Mouse (Mus musculus): ENCODE data around the gene Wdr66.

Gene Wdr66

DNA sequence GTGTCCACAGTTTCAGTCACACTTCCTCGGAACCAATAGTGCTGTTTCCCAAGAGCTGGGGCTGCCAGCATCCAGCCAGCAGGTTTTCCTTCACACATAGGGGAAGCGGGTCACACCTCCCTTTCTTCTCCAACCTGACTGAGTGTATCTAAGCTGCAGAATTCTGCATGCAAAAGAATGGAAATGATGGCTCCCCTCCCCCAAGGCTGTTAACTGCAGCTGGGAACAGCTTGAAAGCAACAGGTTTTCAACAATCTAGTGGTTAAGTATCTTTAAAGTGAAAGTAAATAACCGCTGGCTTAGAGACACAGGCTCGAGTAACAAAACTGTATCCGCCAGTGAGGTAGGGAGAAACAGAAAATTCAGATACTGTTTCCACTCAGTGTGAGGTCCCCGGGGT is 66.1 kb downstream of the Wdr66 start:
- DNase-seq: no peak

GRCm38 (mm10) chr5:123320136-123320535 is 68.2 kb downstream of the Wdr66 start:
- no peak for DNase-seq

DNA sequence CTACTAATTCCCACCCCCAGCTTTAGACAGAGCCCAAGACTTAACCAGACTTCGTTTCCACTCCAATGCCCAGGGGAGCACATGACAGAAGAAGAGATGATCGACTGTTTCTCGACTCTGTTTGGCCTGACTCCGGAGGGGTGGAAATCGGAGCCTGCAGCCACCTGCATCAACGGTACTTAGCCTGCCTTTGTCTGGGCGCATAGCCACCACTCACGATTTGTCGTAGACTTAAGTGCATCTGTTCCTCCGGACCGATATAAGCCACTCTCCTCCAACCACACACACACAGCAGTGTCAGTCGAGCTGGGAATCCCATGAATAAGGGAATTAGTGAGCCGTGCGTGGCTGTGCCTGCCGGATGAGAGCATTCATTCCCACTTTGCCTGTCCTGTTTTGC is 72.3 kb downstream of the Wdr66 start:
- no peak for DNase-seq

DNA sequence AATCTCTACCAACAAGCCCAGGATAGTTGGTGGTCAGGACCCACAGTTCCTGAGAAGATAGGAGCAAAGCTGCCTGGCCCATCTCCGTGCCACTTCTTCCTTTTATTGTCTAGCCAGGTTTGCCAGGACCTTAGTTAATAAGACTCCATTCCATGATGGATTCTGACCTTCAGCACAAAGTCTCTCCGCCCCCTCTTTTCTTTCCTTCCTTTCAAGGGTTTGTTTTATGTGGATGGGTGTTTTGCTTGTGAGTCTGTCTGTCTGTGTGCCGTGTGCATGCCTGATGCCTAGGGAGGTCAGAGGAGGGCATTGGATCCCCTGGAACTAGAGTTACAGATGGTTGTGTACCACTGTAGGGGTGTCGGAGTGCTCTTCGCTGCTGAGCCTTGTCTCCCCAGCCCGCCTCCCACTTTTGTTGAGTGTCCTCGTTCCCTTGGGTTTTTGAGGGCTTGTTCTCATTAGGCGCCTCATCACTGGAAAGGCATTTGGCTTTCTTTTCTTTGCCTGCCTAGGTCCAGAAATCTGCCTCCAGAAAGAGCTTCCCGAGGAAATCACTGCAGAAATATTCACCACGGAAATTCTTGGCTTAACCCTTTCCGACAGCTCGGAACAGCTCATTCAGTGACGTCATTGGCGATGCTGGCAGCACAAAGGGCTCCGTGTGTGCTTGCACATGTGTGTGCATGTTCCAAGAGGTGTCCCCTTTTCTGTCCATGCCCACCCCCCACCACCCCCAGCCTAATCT is 74.3 kb downstream of the Wdr66 start:
- DNase-seq: peak; percentile 43

GRCm38 (mm10) chr5:123326751-123327148 is 74.8 kb downstream of the Wdr66 start:
- DNase-seq: peak; percentile 82

DNA sequence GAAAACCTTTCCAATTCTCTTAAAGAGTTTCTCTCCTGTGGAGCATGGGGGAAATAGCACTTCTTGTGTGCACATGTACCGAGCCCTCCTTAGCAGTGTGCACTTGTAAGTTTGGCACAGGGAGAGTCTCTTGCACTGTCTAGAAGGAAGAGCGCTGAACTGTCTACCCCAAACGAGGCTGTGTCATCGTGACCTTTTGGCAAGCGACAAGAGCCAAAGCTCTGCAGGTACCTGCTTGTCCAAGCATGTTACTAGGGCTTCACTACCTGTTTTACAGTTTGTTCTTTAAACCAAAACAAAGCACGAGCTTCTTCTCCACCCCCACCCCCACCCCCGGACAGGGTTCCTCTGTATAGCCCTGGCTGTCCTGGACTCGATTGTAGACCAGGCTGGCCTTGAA is 75.8 kb downstream of the Wdr66 start:
- DNase-seq: no peak

DNA sequence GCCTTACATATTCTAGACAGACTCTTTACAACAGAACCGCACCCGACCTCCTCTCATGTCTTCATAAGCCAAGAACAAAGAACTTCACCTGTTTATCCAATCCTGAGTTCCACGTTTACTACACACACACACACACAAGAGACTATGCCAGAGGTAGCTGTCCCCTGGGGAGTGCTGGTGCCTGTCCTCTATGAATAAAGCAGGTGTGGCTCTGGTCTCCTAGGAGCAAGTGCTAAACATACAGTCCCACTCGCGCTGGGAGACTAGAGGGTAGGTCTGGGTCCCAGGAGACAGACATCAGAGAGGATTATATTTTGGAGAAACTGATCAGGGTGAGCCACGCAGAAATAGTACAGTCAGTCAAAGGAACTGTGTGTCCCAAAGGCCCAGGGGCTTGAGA is 81.7 kb downstream of the Wdr66 start:
- no peak for DNase-seq

DNA sequence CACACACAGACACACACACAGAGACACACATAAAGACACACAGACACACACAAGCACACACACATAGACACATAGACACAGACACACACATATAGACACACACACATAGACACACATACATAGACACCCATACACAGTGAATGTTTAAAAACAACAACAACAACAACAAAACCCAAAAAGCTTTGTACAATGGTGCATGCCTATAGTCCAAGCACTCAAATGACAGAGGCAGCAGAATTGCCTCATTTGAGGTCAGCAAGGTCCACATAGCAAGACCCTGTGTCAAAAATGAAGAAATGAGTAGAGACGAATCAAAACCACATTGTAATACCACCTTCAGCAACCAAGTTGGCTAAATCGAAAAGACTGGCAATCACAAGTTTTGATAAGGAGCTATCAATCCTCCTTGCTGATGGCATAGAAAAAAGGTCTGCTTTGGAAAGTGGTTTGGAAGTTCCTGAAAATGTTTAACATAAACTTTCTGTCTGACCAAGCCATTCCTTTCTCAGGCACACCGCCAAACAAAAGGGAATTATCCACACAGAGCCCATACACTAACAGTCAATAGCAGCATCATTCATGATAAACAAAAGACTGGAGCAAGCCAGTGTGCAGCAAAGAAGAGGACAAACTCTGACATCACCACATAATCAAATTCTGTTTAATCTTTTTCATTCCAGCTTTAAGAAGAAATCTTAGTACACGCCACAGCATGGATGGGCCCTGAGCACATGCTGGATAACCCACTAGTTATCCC is 84.5 kb downstream of the Wdr66 start:
- DNase-seq: no peak

DNA sequence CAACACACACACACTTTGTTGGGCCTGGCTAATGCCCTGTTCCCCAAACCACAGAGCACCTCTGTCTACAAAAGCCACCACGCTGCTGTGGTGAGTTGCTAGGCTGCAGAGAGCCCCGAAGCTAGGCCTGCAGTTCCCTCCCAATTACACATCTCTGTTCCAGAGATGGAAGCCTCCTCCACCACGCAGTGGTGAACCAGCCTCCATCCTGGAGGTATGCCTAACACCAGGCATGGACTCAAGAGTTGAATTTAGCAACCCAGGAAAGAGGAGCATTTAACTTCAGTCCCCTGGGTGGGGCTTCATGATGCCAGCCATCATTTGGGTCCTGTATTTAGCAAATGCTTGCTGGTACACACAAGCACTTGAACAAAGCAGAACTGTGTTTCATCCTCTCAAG is 86.6 kb downstream of the Wdr66 start:
- peak; percentile 51 for DNase-seq

GRCm38 (mm10) chr5:123343707-123344627 is 92.1 kb downstream of the Wdr66 start, which contains the start of gene Bcl7a:
TSS of gene Bcl7a (plus strand) at chr5:123343834.
- peak; percentile 93 for DNase-seq

DNA sequence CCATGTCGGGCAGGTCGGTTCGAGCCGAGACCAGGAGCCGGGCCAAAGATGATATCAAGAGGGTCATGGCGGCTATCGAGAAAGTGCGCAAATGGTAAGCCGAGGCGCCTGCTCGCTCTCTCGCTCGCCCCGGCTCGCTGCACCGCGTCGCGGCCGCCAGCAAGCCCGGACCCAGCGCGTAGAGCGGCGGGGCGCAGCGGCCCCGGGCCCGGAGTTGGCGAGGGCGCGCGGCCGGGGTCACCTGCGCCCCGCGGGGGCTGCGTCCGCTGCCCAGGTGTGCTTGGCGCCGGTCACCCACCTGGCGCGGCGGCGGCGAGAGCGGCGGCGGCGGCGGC is 92.7 kb downstream of the Wdr66 start:
- no peak for DNase-seq

GRCm38 (mm10) chr5:123344963-123345852 is 93.3 kb downstream of the Wdr66 start:
- peak; percentile 66 for DNase-seq

DNA sequence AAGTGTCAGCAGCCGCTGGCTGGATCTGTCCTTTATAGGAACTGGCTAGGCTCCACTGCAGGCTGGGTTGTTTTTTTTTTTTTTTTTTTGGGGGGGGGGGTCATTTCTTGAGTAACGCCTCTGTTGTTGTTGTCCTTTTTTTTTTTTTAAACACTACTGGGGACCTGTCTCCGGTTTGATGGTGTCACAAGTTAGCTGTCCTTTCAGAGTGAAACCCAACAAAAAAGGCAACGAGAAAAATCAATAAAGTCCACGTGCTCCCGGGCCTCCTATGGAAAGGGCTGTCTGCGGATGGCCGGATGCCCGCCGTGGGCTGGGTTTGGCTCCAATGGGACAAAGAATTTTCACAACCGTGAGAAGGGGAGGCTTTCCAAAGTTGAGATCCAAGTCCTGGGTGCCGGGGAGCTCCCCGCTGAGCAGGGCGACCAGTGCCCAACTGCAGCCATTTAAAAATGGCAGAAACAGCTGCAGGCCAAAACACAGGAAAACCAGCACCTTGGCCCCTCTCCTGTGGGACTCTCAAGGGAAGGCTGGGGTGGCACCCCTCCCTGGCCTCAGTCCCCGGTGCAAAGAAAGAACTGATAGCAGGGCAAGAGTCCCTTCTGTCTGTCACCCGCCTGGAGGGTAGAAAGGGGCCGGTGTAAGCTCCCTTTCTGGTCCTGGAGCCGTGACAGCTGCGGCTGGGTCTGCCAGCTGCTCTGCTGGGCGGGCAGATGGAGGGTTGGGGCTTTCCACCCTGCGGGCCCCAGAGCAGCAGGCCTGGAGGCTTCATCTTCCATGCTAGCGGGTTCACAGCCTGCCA is 94.2 kb downstream of the Wdr66 start:
- peak; percentile 55 for DNase-seq

- DNase-seq: no peak
Measured at GRCm38 (mm10) chr5:123346701-123347270, 94.9 kb downstream of the Wdr66 start.

GRCm38 (mm10) chr5:123347985-123348384 is 96.1 kb downstream of the Wdr66 start:
- DNase-seq: no peak

GRCm38 (mm10) chr5:123350386-123350785 is 98.5 kb downstream of the Wdr66 start:
- no peak for DNase-seq

- no peak for DNase-seq
Measured at GRCm38 (mm10) chr5:123355918-123356317, 104.0 kb downstream of the Wdr66 start.

GRCm38 (mm10) chr5:123357253-123357652 is 105.4 kb downstream of the Wdr66 start:
- no peak for DNase-seq

DNA sequence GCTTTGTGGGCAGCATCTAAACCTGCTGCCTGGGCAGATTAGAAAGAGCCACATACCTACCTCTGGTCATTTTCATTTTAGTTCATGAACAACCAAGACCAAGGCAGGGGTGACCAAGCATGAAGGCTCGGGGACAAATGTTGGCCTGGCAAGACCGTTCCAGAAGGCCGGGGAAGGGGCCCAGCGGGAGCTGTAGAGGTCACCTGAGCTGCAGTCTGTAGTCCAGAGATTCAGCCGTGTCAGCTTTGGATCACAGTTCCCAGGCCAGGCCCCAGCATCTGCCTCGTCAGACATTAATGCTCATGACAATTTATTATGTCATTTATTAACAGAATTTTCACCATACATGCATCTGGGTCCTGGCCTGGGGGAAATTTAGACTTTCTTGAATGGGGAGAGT is 107.5 kb downstream of the Wdr66 start:
- no peak for DNase-seq

GRCm38 (mm10) chr5:123362911-123363310 is 111.0 kb downstream of the Wdr66 start:
- no peak for DNase-seq
